Mouse (Mus musculus): ENCODE results near the gene F2r. TPM values are rescaled to one million over a fixed set of nuclear protein-coding genes. Genes with fewer than 3 reads are reported as not detected.

The F2r gene
- polyA plus RNA-seq, 1 experiment from 2014 or later: 63.4 TPM

DNA sequence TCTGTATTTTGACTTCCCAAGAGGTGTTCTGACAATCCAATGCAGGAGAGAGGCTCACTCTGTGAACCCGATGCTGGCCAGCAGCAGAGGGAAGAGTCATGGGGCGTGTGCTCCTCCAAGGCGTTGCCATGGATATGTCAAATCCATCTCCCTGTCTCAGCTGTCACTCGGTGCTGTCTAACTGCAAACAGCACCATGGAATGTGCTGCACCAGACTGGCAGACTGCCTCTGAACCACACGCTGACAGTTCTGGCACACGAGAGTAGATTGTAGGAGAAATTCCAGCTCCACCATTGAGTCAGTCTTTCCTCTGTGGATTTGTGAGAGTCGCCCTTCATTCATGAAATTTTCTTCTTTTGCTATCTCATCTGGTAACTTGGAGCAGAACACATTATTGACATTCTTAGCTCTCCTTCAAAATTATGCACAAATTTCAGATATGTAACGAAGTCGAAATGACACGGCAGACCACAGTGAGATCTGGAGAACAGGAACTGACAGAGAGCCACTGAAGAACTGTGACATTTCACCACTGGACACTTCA lies 55.1 kb downstream of the F2r start:
- Histone ChIP-seq H3K4me1 (ENCODE audit: control insufficient read depth, insufficient read depth, low read length) (no peaks in the 10 kb centered on the region), H3K9ac (ENCODE audit: low read depth, low read length) (no peak overlapping the region), H3K27me3 (replicated peaks; ENCODE audit: control insufficient read depth, insufficient read depth, low read length) (no peaks in the 10 kb centered on the region), H3K36me3 (ENCODE audit: control insufficient read depth, insufficient read depth, low read length) (no peaks in the 10 kb centered on the region), H3K27ac (replicated peaks; ENCODE audit: low read depth, low read length) (no peak overlapping the region), H3K4me2 (ENCODE audit: low read depth, low read length) (no peak overlapping the region), H3K9me3 (ENCODE audit: control insufficient read depth, low read length) (no peaks in the 10 kb centered on the region), H3K4me3 (ENCODE audit: low read depth, low read length) (no peak overlapping the region)
- WGBS: 46% methylated on average over 10 of the region's 10 CpGs
- DNase-seq (ENCODE audit: low spot score): peak; percentile 32
- no peak for ATAC-seq (ENCODE audit: low read depth)

DNA sequence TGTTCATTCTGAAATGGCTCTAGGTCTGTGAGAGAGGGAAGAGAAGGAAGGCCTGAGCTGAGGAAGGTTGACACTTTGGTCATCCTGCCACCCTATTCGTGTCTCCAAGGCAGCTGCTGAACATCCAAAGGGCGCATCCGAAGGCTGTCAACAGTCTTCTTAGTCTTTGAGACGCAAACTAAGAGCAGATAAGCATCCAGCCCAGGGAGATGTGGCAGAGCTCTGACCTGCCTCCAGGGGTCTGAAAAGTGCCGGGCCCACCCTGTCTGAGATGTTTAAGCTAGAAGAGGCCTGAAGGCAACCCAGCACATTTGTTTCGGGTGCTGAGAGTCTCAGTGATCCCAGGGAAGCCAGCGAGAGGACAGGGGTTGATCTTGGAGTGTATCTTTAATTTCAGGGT lies 61.0 kb downstream of the F2r start:
- ATAC-seq (ENCODE audit: low read depth) (no peak), DNase-seq (ENCODE audit: low spot score) (no peak)
- 71% methylated on average over 7 of the region's 7 CpGs for WGBS
- Histone ChIP-seq H3K4me3 (ENCODE audit: low read depth, low read length) (no peak overlapping the region), H3K36me3 (ENCODE audit: control insufficient read depth, insufficient read depth, low read length) (no peaks in the 10 kb centered on the region), H3K27ac (replicated peaks; ENCODE audit: low read depth, low read length) (no peak overlapping the region), H3K4me1 (ENCODE audit: control insufficient read depth, insufficient read depth, low read length) (no peaks in the 10 kb centered on the region), H3K27me3 (replicated peaks; ENCODE audit: control insufficient read depth, insufficient read depth, low read length) (no peaks in the 10 kb centered on the region), H3K4me2 (ENCODE audit: low read depth, low read length) (no peak overlapping the region), H3K9ac (ENCODE audit: low read depth, low read length) (no peak overlapping the region), H3K9me3 (ENCODE audit: control insufficient read depth, low read length) (no peaks in the 10 kb centered on the region)

DNA sequence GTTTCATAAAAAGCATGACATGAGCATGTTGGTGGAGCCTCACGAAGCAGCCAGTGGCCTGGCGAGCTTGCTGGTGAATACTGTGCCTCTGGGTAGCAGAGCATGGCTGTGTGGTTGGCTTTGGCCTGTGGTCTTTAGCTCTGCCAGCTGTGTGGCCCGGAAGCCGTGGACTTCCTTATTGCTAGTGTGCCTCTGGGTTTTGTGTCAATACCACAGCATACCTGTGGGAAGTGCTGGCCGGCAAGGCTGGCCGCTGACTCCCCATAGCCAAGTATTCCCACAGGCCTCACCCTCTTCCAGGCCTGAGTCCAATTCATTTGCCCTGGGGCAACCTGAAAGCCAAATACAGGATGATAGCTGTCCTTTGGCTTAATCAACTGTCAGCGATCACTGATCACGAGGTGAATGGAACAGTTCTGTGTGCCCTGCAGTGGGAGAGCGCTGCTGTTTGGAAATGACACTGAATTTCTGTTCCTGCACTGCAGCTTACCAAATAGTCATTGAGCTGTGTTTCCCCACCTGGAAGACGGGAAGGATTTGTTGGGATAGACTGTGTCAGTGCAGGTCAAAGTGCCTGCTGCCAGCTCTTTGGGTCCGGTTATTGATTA lies 64.3 kb downstream of the F2r start:
- no peak overlapping the region for H3K4me2 ChIP-seq (ENCODE audit: low read depth, low read length)
- no peaks in the 10 kb centered on the region for H3K27me3 ChIP-seq (replicated peaks; ENCODE audit: control insufficient read depth, insufficient read depth, low read length)
- H3K4me1 ChIP-seq (ENCODE audit: control insufficient read depth, insufficient read depth, low read length): no peaks in the 10 kb centered on the region
- no peak overlapping the region for H3K9ac ChIP-seq (ENCODE audit: low read depth, low read length)
- H3K4me3 ChIP-seq (ENCODE audit: low read depth, low read length): no peak overlapping the region
- H3K36me3 ChIP-seq (ENCODE audit: control insufficient read depth, insufficient read depth, low read length): no peaks in the 10 kb centered on the region
- no peaks in the 10 kb centered on the region for H3K9me3 ChIP-seq (ENCODE audit: control insufficient read depth, low read length)
- H3K27ac ChIP-seq (replicated peaks; ENCODE audit: low read depth, low read length): no peak overlapping the region
- WGBS: 72% methylated on average over 11 of the region's 11 CpGs
- ATAC-seq (ENCODE audit: low read depth) (no peak), DNase-seq (ENCODE audit: low spot score) (peak; percentile 27)

Other genes starting within 250 kb of the F2r start
- gene Aggf1, start 243.1 kb downstream of the F2r start, polyA plus RNA-seq (2014; fragmentation: Nextera tagmentation; extraction: Ambion mirVana): 30.2 and 33.4 TPM in 2 replicates
- 0.16 and 0.64 TPM in 2 replicates for gene Crhbp, start 173.6 kb downstream of the F2r start, polyA plus RNA-seq (2014; fragmentation: Nextera tagmentation; extraction: Ambion mirVana)
- gene S100z, start 139.8 kb downstream of the F2r start, polyA plus RNA-seq (2014; fragmentation: Nextera tagmentation; extraction: Ambion mirVana): 1.5 and 2.9 TPM in 2 replicates
- 4.4 and 5.5 TPM in 2 replicates for gene F2rl1, start 93.3 kb downstream of the F2r start, polyA plus RNA-seq (2014; fragmentation: Nextera tagmentation; extraction: Ambion mirVana)
- gene F2rl2, start 78.4 kb upstream of the F2r start, polyA plus RNA-seq (2014; fragmentation: Nextera tagmentation; extraction: Ambion mirVana): 0.34 and 0.43 TPM in 2 replicates